Mouse (Mus musculus) intestine, postnatal 0 days (tissue): Measurements from ENCODE around the gene Tchp. TPM values are rescaled to one million over a fixed set of nuclear protein-coding genes. Genes with fewer than 3 reads are reported as not detected.

Source experiments
- ATAC-seq: fragments of 200-750 bp; cut with Nextera tagmentation; 2 replicates; pipeline ENCODE4 v1.8.0; 2017; ENCODE audit warnings: mild to moderate bottlenecking, moderate TSS enrichment, moderate library complexity
- H3K27ac ChIP-seq: fragments of 300-500 bp; sonication (generic); 2 replicates; pipeline ENCODE4 v1.5.1; 2014; ENCODE audit warnings: mild to moderate bottlenecking, low read depth, low read length, moderate library complexity
- H3K27me3 ChIP-seq: fragments of 300-500 bp; sonication (generic); replicated peaks from 2 replicates; pipeline ENCODE4 v1.6.1; 2014; ENCODE audit warnings: low read length, mixed read lengths; ENCODE audit not compliant: control insufficient read depth, insufficient read depth
- H3K36me3 ChIP-seq: fragments of 300-500 bp; sonication (generic); 2 replicates; pipeline ENCODE4 v1.6.1; 2014; ENCODE audit warnings: mild to moderate bottlenecking, moderate library complexity; ENCODE audit not compliant: control insufficient read depth, insufficient read depth
- H3K4me1 ChIP-seq: fragments of 300-500 bp; sonication (generic); replicated peaks from 2 replicates; pipeline ENCODE4 v1.6.1; 2014; ENCODE audit warnings: antibody characterized with exemption, low read length, mixed read lengths; ENCODE audit not compliant: control insufficient read depth, insufficient read depth
- H3K4me2 ChIP-seq: fragments of 300-500 bp; sonication (generic); replicated peaks from 2 replicates; pipeline ENCODE4 v1.6.1; 2014; ENCODE audit warnings: low read depth, mild to moderate bottlenecking, moderate library complexity
- H3K4me3 ChIP-seq: fragments of 300-500 bp; sonication (generic); 2 replicates; pipeline ENCODE4 v1.5.1; 2014; ENCODE audit warnings: low read depth, low read length
- H3K9ac ChIP-seq: fragments of 300-500 bp; sonication (generic); 2 replicates; pipeline ENCODE4 v1.6.1; 2014; ENCODE audit warnings: mild to moderate bottlenecking, low read depth, low read length
- H3K9me3 ChIP-seq: fragments of 300-500 bp; sonication (generic); 2 replicates; pipeline ENCODE4 v1.6.1; 2016; ENCODE audit warnings: mixed run types; ENCODE audit not compliant: control insufficient read depth
- CTCF ChIP-seq: sonication (generic); IDR thresholded peaks from 2 replicates; pipeline ENCODE4 v1.5.1; 2016; ENCODE audit warnings: low read depth, mild to moderate bottlenecking, control low read depth, antibody characterized with exemption, moderate library complexity
- WGBS: fragments of 180-500 bp; shearing (Covaris S2); extraction: QIAGEN DNeasy Blood & Tissue Kit; methylation state at CpG from one replicate; pipeline ENCODE4 v1.1.7; 2014; 5-methylcytosine and 5-hydroxymethylcytosine counted together
- polyA plus RNA-seq: library from polyadenylated mRNA; unstranded; fragments of >200 nt; fragmentation: Nextera tagmentation; extraction: Ambion mirVana; gene quantifications from 2 replicates; pipeline ENCODE4 v1.2.1, GENCODE M21; 2015

The Tchp gene
- polyA plus RNA-seq, 1 experiment from 2014 or later = 4.2 TPM

GRCm38 (mm10) chr5:114681717-114682116 is 25.8 kb upstream of the Tchp start:
- 77% methylated on average over 8 of the region's 8 CpGs for WGBS
- Histone ChIP-seq H3K27ac (no peak overlapping the region), H3K9me3 (no peaks in the 10 kb centered on the region), H3K36me3 (peaks cover 10% of the 10 kb centered on the region; the same call in 1 of the 2 replicates), H3K4me2 (no peak overlapping the region), H3K4me1 (no peaks in the 10 kb centered on the region; the same call in 1 of the 2 replicates), H3K9ac (no peak overlapping the region), H3K27me3 (no peaks in the 10 kb centered on the region), H3K4me3 (no peak overlapping the region)
- no peak for TF ChIP-seq CTCF
- ATAC-seq = no peak

- 86% methylated on average over 5 of the region's 5 CpGs for WGBS
- Histone ChIP-seq H3K4me3 (no peak overlapping the region), H3K27me3 (no peaks in the 10 kb centered on the region), H3K27ac (no peak overlapping the region), H3K4me1 (no peaks in the 10 kb centered on the region; the same call in 1 of the 2 replicates), H3K4me2 (no peak overlapping the region), H3K9me3 (no peaks in the 10 kb centered on the region), H3K9ac (no peak overlapping the region), H3K36me3 (no peaks in the 10 kb centered on the region)
- no peak for TF ChIP-seq CTCF
- no peak for ATAC-seq
Observed at GRCm38 (mm10) chr5:114685986-114686385, 21.6 kb upstream of the Tchp start.

GRCm38 (mm10) chr5:114686726-114687210 is 20.8 kb upstream of the Tchp start:
- WGBS = 68% methylated on average over 7 of the region's 7 CpGs
- H3K27me3 ChIP-seq = no peaks in the 10 kb centered on the region
- no peak overlapping the region for H3K4me3 ChIP-seq
- no peak overlapping the region for H3K4me2 ChIP-seq
- TF ChIP-seq CTCF = no peak
- no peak for ATAC-seq
- H3K36me3 ChIP-seq = no peaks in the 10 kb centered on the region
- H3K27ac ChIP-seq = no peak overlapping the region
- no peak overlapping the region for H3K9ac ChIP-seq
- no peaks in the 10 kb centered on the region; the same call in 1 of the 2 replicates for H3K4me1 ChIP-seq
- no peaks in the 10 kb centered on the region for H3K9me3 ChIP-seq

- no peaks in the 10 kb centered on the region for H3K36me3 ChIP-seq
- no peak for ATAC-seq
- no peak overlapping the region for H3K4me3 ChIP-seq
- H3K27ac ChIP-seq = no peak overlapping the region
- TF ChIP-seq CTCF = no peak
- no peaks in the 10 kb centered on the region for H3K27me3 ChIP-seq
- H3K4me2 ChIP-seq = no peak overlapping the region
- H3K4me1 ChIP-seq = no peaks in the 10 kb centered on the region; the same call in 1 of the 2 replicates
- H3K9me3 ChIP-seq = no peaks in the 10 kb centered on the region
- H3K9ac ChIP-seq = no peak overlapping the region
Observed at GRCm38 (mm10) chr5:114687901-114688300, 19.7 kb upstream of the Tchp start.

- H3K4me1 ChIP-seq = no peaks in the 10 kb centered on the region; the same call in 1 of the 2 replicates
- H3K4me3 ChIP-seq = no peak overlapping the region
- H3K27ac ChIP-seq = no peak overlapping the region
- H3K4me2 ChIP-seq = no peak overlapping the region
- TF ChIP-seq CTCF = no peak
- no peak for ATAC-seq
- no peaks in the 10 kb centered on the region for H3K9me3 ChIP-seq
- WGBS = 85% methylated on average over 13 of the region's 13 CpGs
- no peaks in the 10 kb centered on the region for H3K36me3 ChIP-seq
- no peaks in the 10 kb centered on the region for H3K27me3 ChIP-seq
- H3K9ac ChIP-seq = no peak overlapping the region
Observed at GRCm38 (mm10) chr5:114688703-114689102, 18.9 kb upstream of the Tchp start.

- TF ChIP-seq CTCF = no peak
- no peaks in the 10 kb centered on the region; the same call in 1 of the 2 replicates for H3K4me1 ChIP-seq
- WGBS = 14% methylated on average over 16 of the region's 16 CpGs
- H3K4me3 ChIP-seq = peak overlapping the region; percentile 66
- ATAC-seq = peak; percentile 83
- no peaks in the 10 kb centered on the region for H3K27me3 ChIP-seq
- peak overlapping the region; percentile 70 for H3K9ac ChIP-seq
- peak overlapping the region; percentile 63 for H3K27ac ChIP-seq
- no peaks in the 10 kb centered on the region for H3K36me3 ChIP-seq
- no peaks in the 10 kb centered on the region for H3K9me3 ChIP-seq
- H3K4me2 ChIP-seq = peak overlapping the region; percentile 89
Observed at GRCm38 (mm10) chr5:114689700-114690366, 17.7 kb upstream of the Tchp start.
